8 mouse cellular contexts compared by ENCODE assay signal in genomic region chr13:99475488-99475887, GRCm38 (mm10). TPM values are rescaled to one million over a fixed set of nuclear protein-coding genes. Genes with fewer than 3 reads are reported as not detected.
DNase-seq lines count a peak whose midpoint lies in the region; ATAC-seq lines count a peak whose summit lies in the region.

No protein-coding gene starts in this region.

- no peaks in the 10 kb centered on the region for H3K27me3 ChIP-seq in heart, embryonic 11.5 days (ENCODE audit: control insufficient read depth, insufficient read depth, low read length)
- no peaks in the 10 kb centered on the region for H3K27me3 ChIP-seq in limb, embryonic 15.5 days
- H3K27me3 ChIP-seq in stomach, embryonic 14.5 days (ENCODE audit: control insufficient read depth, insufficient read depth, low read length), result no peaks in the 10 kb centered on the region

- H3K9ac ChIP-seq in heart, embryonic 11.5 days (ENCODE audit: low read depth, low read length), result peak overlapping the region; percentile 54; the same call in 1 of the 2 replicates
- H3K9ac ChIP-seq in limb, embryonic 15.5 days, result no peak overlapping the region
- no peak overlapping the region for H3K9ac ChIP-seq in stomach, embryonic 14.5 days (replicated peaks; ENCODE audit: low read depth, low read length)

- peak overlapping the region; percentile 39 for H3K4me2 ChIP-seq in heart, embryonic 11.5 days
- no peak overlapping the region for H3K4me2 ChIP-seq in limb, embryonic 15.5 days
- H3K4me2 ChIP-seq in stomach, embryonic 14.5 days (replicated peaks; ENCODE audit: low read depth, low read length), result peak overlapping the region; percentile 1; the same call in 1 of the 2 replicates

- H3K4me1 ChIP-seq in heart, embryonic 11.5 days (ENCODE audit: control insufficient read depth, insufficient read depth, low read length), result peaks cover 18% of the 10 kb centered on the region
- H3K4me1 ChIP-seq in limb, embryonic 15.5 days, result peaks cover 18% of the 10 kb centered on the region
- peaks cover 16% of the 10 kb centered on the region for H3K4me1 ChIP-seq in stomach, embryonic 14.5 days (ENCODE audit: control insufficient read depth, insufficient read depth, low read length)

- peak; percentile 14 for DNase-seq in adrenal gland, adult 2 months
- no peak for DNase-seq in adrenal gland, postnatal 36 days
- peak; percentile 18 for DNase-seq in ZHBTc4 (ENCODE audit: low read depth, low spot score)
- DNase-seq in right cerebral cortex, postnatal 25 days, result no peak
- no peak for DNase-seq in layer of hippocampus, adult 9-11 months

- H3K4me3 ChIP-seq in heart, embryonic 11.5 days (ENCODE audit: low read depth, low read length), result no peak overlapping the region
- H3K4me3 ChIP-seq in limb, embryonic 15.5 days, result no peak overlapping the region
- no peak overlapping the region for H3K4me3 ChIP-seq in stomach, embryonic 14.5 days (ENCODE audit: low read depth, low read length)

- 15% methylated on average over 6 of the region's 6 CpGs for WGBS in heart, embryonic 11.5 days (ENCODE audit: insufficient replicate concordance)
- 5% methylated on average over 6 of the region's 6 CpGs for WGBS in limb, embryonic 15.5 days
- whole genome bisulfite sequencing in stomach, embryonic 14.5 days, result 12% methylated on average over 6 of the region's 6 CpGs

- H3K27ac ChIP-seq in heart, embryonic 11.5 days (ENCODE audit: low read depth, low read length), result peak overlapping the region; percentile 74
- peak overlapping the region; percentile 6 for H3K27ac ChIP-seq in limb, embryonic 15.5 days
- H3K27ac ChIP-seq in stomach, embryonic 14.5 days (ENCODE audit: low read length), result peak overlapping the region; percentile 66; the same call in 1 of the 2 replicates

- no peaks in the 10 kb centered on the region for H3K9me3 ChIP-seq in heart, embryonic 11.5 days (replicated peaks; ENCODE audit: control insufficient read depth, low read length)
- no peaks in the 10 kb centered on the region for H3K9me3 ChIP-seq in limb, embryonic 15.5 days
- no peaks in the 10 kb centered on the region for H3K9me3 ChIP-seq in stomach, embryonic 14.5 days (ENCODE audit: control insufficient read depth, low read depth, low read length)

- no peak for ATAC-seq in heart, embryonic 11.5 days (replicated peaks; ENCODE audit: insufficient number of reproducible peaks, low FRiP score, low TSS enrichment)
- 0 out of 2 replicates have a peak, but pooled peaks have one; percentile 48 for ATAC-seq in limb, embryonic 15.5 days (ENCODE audit: insufficient number of reproducible peaks, low FRiP score, low TSS enrichment, low read depth)
- peak; percentile 88 for ATAC-seq in stomach, embryonic 14.5 days (ENCODE audit: insufficient number of reproducible peaks, insufficient read depth, low FRiP score, low read depth)

- no peaks in the 10 kb centered on the region; the same call in 1 of the 2 replicates for H3K36me3 ChIP-seq in heart, embryonic 11.5 days (ENCODE audit: control insufficient read depth, insufficient read depth, low read length)
- H3K36me3 ChIP-seq in limb, embryonic 15.5 days, result no peaks in the 10 kb centered on the region
- H3K36me3 ChIP-seq in stomach, embryonic 14.5 days (ENCODE audit: control insufficient read depth, insufficient read depth, low read length), result no peaks in the 10 kb centered on the region

RNA-seq across cellular contexts. Expression of gene Map1b, which starts 40.9 kb away (rescaled TPM):
- total RNA-seq in adrenal gland, adult 2 months (2021), result 100 to 1,000 TPM; 107 to 110 TPM
- polyA plus RNA-seq in adrenal gland, adult 2 months (2012; rRNA removed), result 2.4 and 4.0 TPM in 2 replicates
- 100 to 1,000 TPM in 1 of 2 experiments, 10 to 100 TPM in 1; 65.1 to 216 TPM for total RNA-seq in adrenal gland, postnatal 36 days (2021)
- 128 and 193 TPM in 2 replicates for polyA plus RNA-seq in heart, embryonic 11.5 days (2014; fragmentation: Nextera tagmentation; extraction: Ambion mirVana)
- 127 and 137 TPM in 2 replicates for polyA plus RNA-seq in limb, embryonic 15.5 days (2015; fragmentation: Nextera tagmentation; extraction: Ambion mirVana)
- polyA plus RNA-seq in stomach, embryonic 14.5 days (2014; fragmentation: Nextera tagmentation; extraction: Ambion mirVana), result 244 and 252 TPM in 2 replicates

Comparison
In these comparisons a context has a peak if more than half of its experiments do, and no peak if none do; other contexts are left out.
1. DNase-seq: peak in adrenal gland, adult 2 months (single experiment) and ZHBTc4 (single experiment); none in adrenal gland, postnatal 36 days (0 of 2), right cerebral cortex, postnatal 25 days (single experiment) and layer of hippocampus, adult 9-11 months (single experiment).
2. H3K27ac ChIP-seq: peak in every context shown above with its lines; median percentile 74 in heart, embryonic 11.5 days; 66 in stomach, embryonic 14.5 days; 6 in limb, embryonic 15.5 days.
3. RNA of gene Map1b, which starts 40.9 kb away (polyA plus RNA-seq): 244 to 252 TPM in stomach, embryonic 14.5 days, 128 to 193 TPM in heart, embryonic 11.5 days and 127 to 137 TPM in limb, embryonic 15.5 days; 2.4 to 4.0 TPM in adrenal gland, adult 2 months; every median in the first group is over 10 times any median in the second.